Mouse (Mus musculus) embryonic fibroblast, embryonic 13.5 days (primary cell): ENCODE data around the gene Arpc1b. TPM values are rescaled to one million over a fixed set of nuclear protein-coding genes. Genes with fewer than 3 reads are reported as not detected.
"Not testable (repeated sequence)": the region's sequence is repeated elsewhere in the genome, so short reads cannot be mapped to it uniquely, and the experiment has no call there.

ENCODE experiments used
- H3K27ac ChIP-seq: 2 replicates; pipeline ENCODE4 v1.5.1; 2012; ENCODE audit warnings: low read length, control low read depth, inconsistent platforms; ENCODE audit not compliant: insufficient read depth
- H3K4me1 ChIP-seq: 2 replicates; pipeline ENCODE4 v1.6.1; 2011; ENCODE audit warnings: low read length; ENCODE audit not compliant: control insufficient read depth, insufficient read depth
- H3K4me3 ChIP-seq: 2 replicates; pipeline ENCODE4 v1.5.1; 2011; ENCODE audit warnings: mild to moderate bottlenecking, control low read depth, low read length; ENCODE audit not compliant: insufficient read depth
- CTCF ChIP-seq: IDR thresholded peaks from 2 replicates; pipeline ENCODE4 v1.5.1; 2011; ENCODE audit warnings: mild to moderate bottlenecking, control low read depth, low read length, moderate library complexity, borderline replicate concordance; ENCODE audit not compliant: insufficient read depth
- POLR2A ChIP-seq: IDR thresholded peaks from 2 replicates; pipeline ENCODE4 v1.6.1; 2011; ENCODE audit warnings: low read depth, mild to moderate bottlenecking, control low read depth, low read length, moderate library complexity
- polyA plus RNA-seq: library from polyadenylated mRNA; stranded (reverse); fragments of >200 nt; gene quantifications from 2 replicates; pipeline ENCODE4 v1.2.4, GENCODE M21; 2011; ENCODE audit warnings: low read depth; ENCODE audit not compliant: missing spikeins, insufficient read length

Arpc1b gene
- polyA plus RNA-seq, 1 experiment: 328 TPM

DNA sequence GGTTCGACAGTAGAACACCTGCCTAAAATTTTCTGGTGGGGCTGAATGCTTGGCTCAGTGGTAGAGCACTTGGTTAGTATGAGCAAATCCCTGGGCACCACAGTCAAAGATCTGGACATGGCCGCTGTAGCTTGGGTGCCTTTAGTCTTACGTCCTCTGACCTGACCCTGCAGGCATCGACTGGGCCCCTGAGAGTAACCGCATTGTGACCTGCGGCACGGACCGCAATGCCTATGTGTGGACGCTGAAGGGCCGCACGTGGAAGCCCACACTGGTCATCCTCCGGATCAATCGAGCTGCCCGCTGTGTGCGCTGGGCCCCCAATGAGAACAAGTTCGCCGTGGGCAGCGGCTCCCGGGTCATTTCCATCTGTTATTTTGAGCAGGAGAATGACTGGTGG lies 9.4 kb downstream of the Arpc1b start:
- TF ChIP-seq CTCF (no peak), POLR2A (no peak)
- no peak overlapping the region for H3K27ac ChIP-seq
- H3K4me3 ChIP-seq: no peak overlapping the region
- H3K4me1 ChIP-seq: no peaks in the 10 kb centered on the region

- Histone ChIP-seq H3K4me3 (no peak overlapping the region), H3K27ac (no peak overlapping the region), H3K4me1 (peaks cover 3% of the 10 kb centered on the region; the same call in 1 of the 2 replicates)
- TF ChIP-seq POLR2A: no peak
- TF ChIP-seq CTCF: no peak
Observed at GRCm38 (mm10) chr5:145126580-145126979, 12.6 kb downstream of the Arpc1b start.

GRCm38 (mm10) chr5:145129124-145129523 lies 15.1 kb downstream of the Arpc1b start:
- TF ChIP-seq POLR2A (0 out of 2 replicates have a peak, but pooled peaks have one; percentile 21), CTCF (no peak)
- no peak overlapping the region for H3K4me3 ChIP-seq
- H3K4me1 ChIP-seq: peaks cover 3% of the 10 kb centered on the region; the same call in 1 of the 2 replicates
- H3K27ac ChIP-seq: peak overlapping the region; percentile 21

DNA sequence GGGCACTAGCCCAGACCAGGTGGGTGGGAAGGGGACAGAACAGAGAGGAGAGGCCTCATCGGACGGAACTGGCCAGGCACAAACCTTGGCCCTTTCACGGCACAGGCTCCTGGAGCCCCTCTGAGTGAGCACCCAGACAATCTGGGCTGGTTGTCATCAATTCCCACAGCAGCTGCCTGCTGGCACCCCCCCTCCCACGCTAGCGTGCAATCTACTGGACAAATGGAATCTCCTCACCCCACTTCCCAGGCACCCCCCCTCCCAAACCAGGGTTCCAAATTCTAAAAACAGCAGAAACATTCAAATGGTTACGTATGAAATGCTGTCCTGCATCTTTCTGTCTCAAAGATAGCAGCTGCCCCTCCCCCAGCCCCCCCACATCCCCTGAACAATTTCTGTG lies 15.8 kb downstream of the Arpc1b start:
- H3K4me3 ChIP-seq, H3K4me1 ChIP-seq: not testable (repeated sequence)
- peak overlapping the region; percentile 23; the same call in 1 of the 2 replicates for H3K27ac ChIP-seq

DNA sequence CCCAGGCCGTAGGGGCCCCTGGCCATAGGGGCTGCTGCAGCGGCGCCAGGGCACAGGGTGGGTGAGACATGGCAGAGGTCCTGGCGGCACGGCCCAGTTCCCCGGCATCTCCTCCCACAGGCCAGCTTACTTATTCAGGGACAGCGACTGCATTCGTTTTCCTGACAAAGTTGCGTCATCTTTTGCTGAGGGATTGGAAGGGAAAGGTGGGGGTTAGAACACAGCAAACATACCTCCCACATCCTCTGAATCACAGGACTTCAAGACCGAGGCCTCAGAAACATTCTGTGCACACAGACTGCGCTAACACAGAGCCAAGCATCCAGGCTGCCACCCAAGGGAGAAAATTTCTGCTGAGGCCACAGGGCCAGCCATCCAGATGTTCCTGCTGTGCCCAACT lies 16.2 kb downstream of the Arpc1b start:
- TF ChIP-seq POLR2A: no peak; the same call in 1 of the 2 replicates
- TF ChIP-seq CTCF: no peak
- no peak overlapping the region for H3K4me3 ChIP-seq
- H3K4me1 ChIP-seq: peaks cover 3% of the 10 kb centered on the region; the same call in 1 of the 2 replicates
- peak overlapping the region; percentile 23 for H3K27ac ChIP-seq

- TF ChIP-seq CTCF (no peak), POLR2A (no peak)
- Histone ChIP-seq H3K4me1 (peaks cover 3% of the 10 kb centered on the region; the same call in 1 of the 2 replicates), H3K27ac (peak overlapping the region; percentile 23), H3K4me3 (no peak overlapping the region)
Observed at GRCm38 (mm10) chr5:145130995-145131394, 17.0 kb downstream of the Arpc1b start.

DNA sequence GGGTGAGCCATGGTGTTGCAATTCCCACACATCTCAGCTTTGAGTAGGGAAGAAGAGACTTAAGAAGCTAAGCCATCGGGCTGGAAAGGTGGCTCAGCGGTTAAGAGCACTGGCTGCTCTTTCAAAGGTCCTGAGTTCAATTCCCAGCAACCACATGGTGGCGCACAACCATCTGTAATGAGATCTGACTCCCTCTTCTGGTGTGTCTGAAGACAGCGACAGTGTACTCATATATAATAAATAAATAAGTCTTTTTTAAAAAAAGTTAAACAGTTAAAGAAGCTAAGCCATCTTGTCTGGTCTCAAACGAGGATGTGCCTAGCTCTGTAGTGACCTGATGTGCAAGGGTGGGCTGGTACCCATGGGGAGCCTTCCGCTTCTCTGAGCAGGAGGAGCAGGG lies 19.3 kb downstream of the Arpc1b start:
- not testable (repeated sequence) for H3K4me3 ChIP-seq
- H3K4me1 ChIP-seq: peaks cover 13% of the 10 kb centered on the region

DNA sequence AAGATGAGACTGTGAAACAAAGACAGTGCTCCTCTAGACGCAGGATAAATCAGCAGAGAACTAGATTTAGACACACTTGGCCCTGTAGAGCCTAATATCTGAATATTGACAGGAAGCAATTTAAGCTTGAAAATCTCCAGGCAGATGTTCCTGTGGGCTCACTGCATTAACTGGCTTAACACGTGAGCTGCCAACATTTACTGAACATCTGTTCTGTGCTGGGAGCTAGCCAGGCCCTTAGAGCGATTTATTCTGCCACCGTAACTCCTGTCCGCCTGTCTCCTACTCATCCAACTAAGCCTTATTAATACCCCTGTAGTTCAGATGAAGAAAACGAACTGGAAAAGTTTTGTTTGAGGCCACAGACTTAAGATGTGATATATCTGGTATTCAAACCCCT lies 24.8 kb downstream of the Arpc1b start:
- peaks cover 12% of the 10 kb centered on the region for H3K4me1 ChIP-seq
- no peak for TF ChIP-seq CTCF
- no peak for TF ChIP-seq POLR2A
- peak overlapping the region; percentile 73; the same call in 1 of the 2 replicates for H3K27ac ChIP-seq
- H3K4me3 ChIP-seq: peak overlapping the region; percentile 97

More for the DNA sequence above, 19.3 kb downstream of the Arpc1b start:
- H3K27ac ChIP-seq: not testable (repeated sequence)

DNA sequence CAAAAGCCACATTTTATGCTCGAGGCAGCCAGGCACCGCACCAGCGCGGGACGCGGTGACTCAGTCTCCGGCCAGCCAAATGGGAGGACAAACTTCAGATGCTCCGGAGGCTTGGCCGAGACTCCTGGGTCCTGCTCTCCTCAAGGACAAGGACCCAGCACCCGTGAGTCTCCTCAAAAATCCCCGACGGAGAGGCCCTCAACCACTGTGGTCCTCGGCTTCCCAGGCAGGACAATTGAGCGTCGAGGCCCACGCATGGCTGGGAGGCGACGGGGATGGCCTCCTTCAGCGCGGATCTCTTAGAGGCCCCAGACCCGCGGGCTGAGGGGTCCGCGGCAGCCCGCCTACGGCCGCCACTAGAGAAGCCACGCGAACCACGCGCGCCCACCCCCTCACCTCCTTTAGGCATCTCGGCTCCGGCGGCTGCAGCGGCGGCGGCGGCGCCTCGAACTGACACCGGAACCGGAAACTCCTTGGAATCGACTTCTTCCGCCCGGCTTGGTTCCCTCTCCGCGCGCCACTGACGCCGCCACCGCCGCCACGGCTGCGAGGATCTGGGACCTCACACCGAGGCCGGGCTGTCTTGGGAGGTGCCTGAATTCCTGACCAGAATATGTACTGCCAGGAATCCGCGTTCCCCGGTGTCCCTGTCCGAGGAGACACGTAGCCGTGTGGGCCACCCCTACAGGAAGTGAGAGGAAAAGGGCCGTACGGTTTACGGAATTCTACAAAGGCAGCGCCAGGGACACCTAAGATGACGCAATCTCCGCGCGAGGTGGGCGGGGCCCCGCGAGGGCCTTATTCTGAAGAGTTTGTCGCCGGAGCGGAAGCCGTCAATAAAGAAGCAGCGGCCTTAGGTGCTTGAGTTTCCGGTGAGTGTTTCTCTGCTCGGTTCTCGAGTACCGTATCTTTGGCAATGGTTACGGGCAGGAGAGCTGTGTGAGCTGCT lies 25.8 kb downstream of the Arpc1b start, which contains the start of the genes Pdap1 and Bud31:
Gene Pdap1, minus strand, starts transcription at position 668 of the 949 bp plus-strand sequence.
Gene Bud31, plus strand, starts transcription at position 792 of the 949 bp plus-strand sequence.
- H3K4me1 ChIP-seq: peaks cover 12% of the 10 kb centered on the region
- peak within 1 kb of the TSS; percentile 83 for H3K27ac ChIP-seq
- H3K4me3 ChIP-seq: peak within 1 kb of the TSS; percentile 97
- TF ChIP-seq CTCF (no peak), POLR2A (peak; percentile 92)

- Histone ChIP-seq H3K27ac (peak overlapping the region; percentile 83), H3K4me3 (peak overlapping the region; percentile 92), H3K4me1 (peaks cover 12% of the 10 kb centered on the region)
- TF ChIP-seq CTCF (no peak), POLR2A (no peak)
Observed at GRCm38 (mm10) chr5:145140611-145141010, 26.6 kb downstream of the Arpc1b start.
